Mouse (Mus musculus) layer of hippocampus, adult 18-20 months (tissue): ENCODE measurements around the gene Sptbn1. TPM values are rescaled to one million over a fixed set of nuclear protein-coding genes. Genes with fewer than 3 reads are reported as not detected.
A peak's percentile ranks its signal among the peaks of the same experiment; 100 is the strongest.

Experiments
- DNase-seq, 2 experiments: peaks; one replicate each; pipeline ENCODE4 v3.0.0; 2022; ENCODE audit warnings: low spot score in 2 of 2
- total RNA-seq, 2 experiments: library from RNA; stranded (reverse); gene quantifications; 2 replicates each; pipeline ENCODE4 v1.2.3; 2021

The Sptbn1 gene
- total RNA-seq, 2 experiments from 2014 or later = 537 TPM

DNA sequence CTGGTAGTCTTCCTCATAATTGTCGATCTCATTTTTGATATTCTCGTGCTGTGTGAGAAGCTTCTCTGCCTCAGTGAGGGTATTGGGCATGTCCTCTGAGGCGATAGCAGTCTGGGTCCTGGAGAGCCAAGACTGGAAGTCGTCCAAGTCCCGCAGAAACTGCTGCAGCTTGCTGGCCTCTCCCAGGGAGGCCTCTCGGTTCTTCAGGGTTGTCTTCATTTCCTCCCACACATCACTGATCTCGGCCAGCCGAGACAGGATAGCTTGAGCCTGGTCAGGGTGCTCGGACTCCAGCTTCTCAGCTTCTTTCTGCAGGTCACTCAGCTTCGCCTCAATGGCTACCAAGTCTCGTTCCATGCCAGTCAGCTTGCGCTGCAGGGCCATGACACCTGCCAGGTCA, 130.9 kb downstream of the Sptbn1 start:
- no peak for DNase-seq

DNA sequence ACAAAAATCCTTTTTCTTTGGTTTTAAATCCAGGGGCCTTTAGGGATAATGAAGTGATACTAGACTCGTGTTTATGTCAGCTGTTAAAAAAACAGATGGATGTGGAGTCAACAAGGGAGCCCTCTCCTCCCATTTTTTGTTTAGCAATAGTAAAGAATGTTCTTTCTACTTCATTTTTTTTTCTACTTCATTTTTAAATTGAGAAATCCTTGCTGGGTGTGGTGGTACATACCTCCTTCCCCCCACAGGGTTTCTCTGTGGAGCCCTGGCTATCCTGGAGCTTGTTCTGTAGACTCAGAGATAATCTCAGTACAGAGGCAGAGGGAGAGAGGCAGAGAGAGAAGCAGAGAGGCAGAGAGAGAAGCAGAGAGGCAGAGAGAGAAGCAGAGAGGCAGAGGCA, 133.9 kb downstream of the Sptbn1 start:
- no peak for DNase-seq

- DNase-seq = no peak
These were observed 135.4 kb downstream of the Sptbn1 start for GRCm38 (mm10) chr11:30132581-30132980.

DNA sequence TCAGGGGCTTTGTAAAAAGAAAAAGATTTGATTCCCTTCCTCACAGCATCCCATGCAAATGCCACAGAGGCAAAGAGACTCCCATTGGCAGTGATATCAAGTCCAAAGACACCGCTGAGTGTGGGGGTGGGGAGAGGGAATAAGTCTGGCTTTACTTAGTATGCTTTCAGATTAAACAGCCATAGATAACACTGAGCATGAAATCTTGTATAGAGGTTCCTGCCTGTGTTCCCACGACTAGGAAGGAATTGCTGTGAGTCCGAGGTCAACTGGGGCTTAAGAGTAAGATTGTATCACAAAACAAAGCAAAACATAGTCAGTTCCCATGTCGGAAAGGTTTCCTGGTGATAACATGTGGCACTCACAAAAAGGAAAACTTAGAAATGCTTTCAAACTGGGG, 136.3 kb downstream of the Sptbn1 start:
- no peak for DNase-seq

- DNase-seq = no peak
These were observed 138.6 kb downstream of the Sptbn1 start for GRCm38 (mm10) chr11:30129339-30129738.

DNA sequence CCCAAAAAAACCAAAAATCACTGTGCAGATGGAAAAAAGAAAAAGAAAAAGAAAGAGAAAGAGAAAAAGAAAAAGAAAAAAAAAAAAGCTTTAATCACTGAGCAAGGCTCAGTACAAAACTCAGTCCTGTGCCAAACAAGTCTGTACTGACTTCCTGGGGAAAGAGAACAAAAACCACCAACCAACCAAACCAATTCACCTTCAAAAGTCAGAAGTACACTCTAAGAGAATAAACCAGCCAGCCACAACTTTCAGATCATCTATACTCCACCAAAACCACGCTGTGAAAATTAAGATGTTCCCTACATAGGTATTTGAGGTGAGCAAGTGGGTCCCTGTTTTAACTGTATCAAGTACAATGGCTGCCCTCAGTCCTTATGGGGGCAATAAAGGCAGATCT, 141.1 kb downstream of the Sptbn1 start:
- no peak for DNase-seq

DNA sequence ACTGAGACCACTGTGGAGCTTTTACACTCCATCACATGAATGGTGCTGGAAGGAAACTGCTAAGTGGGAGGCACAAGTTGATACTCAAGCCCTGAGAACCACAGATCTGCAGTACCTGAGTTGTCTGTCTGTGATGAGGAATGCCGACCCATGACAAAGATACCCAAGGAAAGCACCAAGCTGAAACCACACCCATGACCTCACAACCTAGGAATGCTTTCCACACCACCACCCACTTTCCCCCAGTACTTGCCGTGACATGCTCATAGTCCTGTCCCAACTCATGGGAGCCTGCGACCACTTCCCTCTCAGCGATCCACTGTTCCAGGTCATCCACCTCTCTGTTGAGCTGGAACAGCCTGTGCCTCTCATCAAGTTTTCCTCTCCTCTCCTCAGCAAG, 149.9 kb downstream of the Sptbn1 start:
- no peak for DNase-seq

- no peak for DNase-seq
These were observed 154.3 kb downstream of the Sptbn1 start for GRCm38 (mm10) chr11:30113631-30114030.

DNA sequence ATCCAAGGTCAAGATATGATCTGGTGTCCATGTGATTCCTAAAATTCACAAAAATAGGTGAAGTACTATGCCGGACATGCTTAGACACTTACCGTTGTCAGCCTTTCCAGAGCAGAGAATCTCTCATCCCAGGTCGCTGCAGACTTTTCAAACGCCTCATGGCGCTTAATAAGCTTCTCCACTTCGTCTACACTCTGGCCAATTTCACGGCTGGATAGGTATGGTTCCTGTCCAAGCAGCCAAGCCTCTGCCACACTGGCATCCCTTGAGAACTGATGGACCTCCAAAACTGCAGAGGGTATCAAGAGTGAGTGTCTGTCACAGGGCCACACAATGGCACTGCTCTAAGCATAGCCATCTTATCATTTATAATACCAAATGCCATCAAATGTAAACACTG, 157.3 kb downstream of the Sptbn1 start:
- DNase-seq = no peak

- no peak for DNase-seq
These were observed 163.8 kb downstream of the Sptbn1 start for GRCm38 (mm10) chr11:30104177-30104576.

DNA sequence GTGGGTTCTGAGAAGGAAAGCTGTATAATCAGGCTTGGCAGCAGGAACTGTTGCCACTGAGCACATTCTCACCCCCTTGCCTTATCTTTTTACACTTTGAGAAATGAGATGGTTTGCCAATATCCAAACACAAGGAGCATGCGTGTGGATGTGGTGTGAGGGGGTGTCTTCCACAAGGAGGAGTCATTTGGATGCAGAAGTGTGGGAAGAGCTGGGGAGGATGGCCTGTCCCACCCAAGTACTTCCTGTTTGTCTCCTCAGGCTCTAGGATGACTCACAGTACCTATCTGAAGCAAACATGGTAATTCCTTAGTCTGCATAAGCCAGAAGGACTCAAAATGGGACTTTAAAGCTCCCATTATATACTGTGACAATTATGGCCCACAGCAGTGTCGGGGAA, 165.4 kb downstream of the Sptbn1 start:
- DNase-seq = peak in 1 of 2 experiments; percentile 34

DNA sequence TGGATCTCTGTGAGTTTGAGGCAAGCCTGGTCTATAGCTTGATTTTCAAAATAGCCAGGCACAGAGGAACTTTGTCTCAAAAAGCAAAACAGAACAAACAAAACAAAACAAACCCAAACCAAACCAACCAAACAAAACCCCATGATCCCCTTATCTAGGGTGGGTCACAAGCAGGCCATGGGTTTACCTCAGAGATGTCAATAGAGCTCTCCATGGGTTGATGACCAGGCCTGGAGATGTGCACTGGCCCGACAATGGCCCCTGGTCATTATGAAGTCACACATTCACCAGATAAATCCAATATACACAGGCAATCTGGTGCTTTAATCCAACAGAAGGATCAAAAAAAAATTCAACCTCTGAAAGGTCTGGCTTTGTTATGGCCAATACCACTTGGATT, 166.2 kb downstream of the Sptbn1 start:
- DNase-seq = no peak

GRCm38 (mm10) chr11:30101162-30101561, 166.8 kb downstream of the Sptbn1 start:
- DNase-seq = no peak

- no peak for DNase-seq
These were observed 168.1 kb downstream of the Sptbn1 start for GRCm38 (mm10) chr11:30099916-30100315.

- no peak for DNase-seq
These were observed 172.7 kb downstream of the Sptbn1 start for GRCm38 (mm10) chr11:30095212-30095773.

- DNase-seq = no peak
These were observed 176.1 kb downstream of the Sptbn1 start for GRCm38 (mm10) chr11:30091892-30092291.

GRCm38 (mm10) chr11:30085114-30085513, 182.9 kb downstream of the Sptbn1 start:
- DNase-seq = no peak

- DNase-seq = no peak
These were observed 210.7 kb downstream of the Sptbn1 start for GRCm38 (mm10) chr11:30057299-30057698.

Other genes with a start within 250 kb of the Sptbn1 start
- 10 to 100 TPM; 22.2 to 22.9 TPM for gene Eml6, start 242.1 kb downstream of the Sptbn1 start, total RNA-seq
- 1 to 10 TPM in 1 of 2 experiments, under 1 TPM in 1; 0.89 to 1.2 TPM for gene 4930505A04Rik, start 203.7 kb upstream of the Sptbn1 start, total RNA-seq